Mouse (Mus musculus): ENCODE data around the gene Tmem189. TPM values are rescaled to one million over a fixed set of nuclear protein-coding genes. Genes with fewer than 3 reads are reported as not detected.

The Tmem189 gene
- polyA plus RNA-seq, 1 experiment from 2014 or later, result 35.1 TPM

Other genes starting within 250 kb of the Tmem189 start
- gene Rnf114, start 197.2 kb downstream of the Tmem189 start, polyA plus RNA-seq (2015; fragmentation: Nextera tagmentation; extraction: Ambion mirVana), result 65.3 and 73.3 TPM in 2 replicates
- gene Spata2, start 196.9 kb downstream of the Tmem189 start, polyA plus RNA-seq (2015; fragmentation: Nextera tagmentation; extraction: Ambion mirVana), result 12.7 and 13.8 TPM in 2 replicates
- gene Snai1, start 151.6 kb downstream of the Tmem189 start, polyA plus RNA-seq (2015; fragmentation: Nextera tagmentation; extraction: Ambion mirVana), result 14.3 and 16.1 TPM in 2 replicates
- 268 and 270 TPM in 2 replicates for gene Ube2v1, start 57.7 kb downstream of the Tmem189 start, polyA plus RNA-seq (2015; fragmentation: Nextera tagmentation; extraction: Ambion mirVana)
- 0.40 and 7.2 TPM in 2 replicates for gene Gm20431, start 28.3 kb downstream of the Tmem189 start, polyA plus RNA-seq (2015; fragmentation: Nextera tagmentation; extraction: Ambion mirVana)
- 22.5 and 24.3 TPM in 2 replicates for gene Cebpb, start 907 bp downstream of the Tmem189 start, polyA plus RNA-seq (2015; fragmentation: Nextera tagmentation; extraction: Ambion mirVana)
- 41.1 and 54.2 TPM in 2 replicates for gene Ptpn1, start 242.2 kb upstream of the Tmem189 start, polyA plus RNA-seq (2015; fragmentation: Nextera tagmentation; extraction: Ambion mirVana)

Measured in intestine, embryonic 15.5 days (tissue).